20 mouse cellular contexts compared by ENCODE assay signal in the genomic region with DNA sequence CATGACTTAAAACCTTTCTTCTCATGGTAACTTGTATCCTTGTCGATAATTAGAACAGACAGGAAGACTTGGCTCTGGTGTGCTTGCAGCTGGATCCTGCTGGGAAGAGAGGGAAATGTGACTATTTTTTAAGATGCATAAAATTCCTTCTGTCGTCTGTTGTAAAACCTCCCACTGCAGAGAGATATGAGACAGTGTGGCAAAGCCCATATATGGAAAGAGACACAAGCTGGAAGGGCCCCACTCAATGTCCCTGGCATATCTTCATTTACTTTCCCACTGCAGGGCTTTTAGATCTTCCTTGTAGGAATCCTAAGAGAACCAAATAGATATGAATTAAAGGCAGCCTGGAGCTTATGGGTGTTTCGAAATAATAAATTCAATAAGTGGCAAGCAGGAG.
DNase-seq lines count a peak whose midpoint lies in the region; ATAC-seq lines count a peak whose summit lies in the region.
"Had no signal": no experiment of that assay in that cellular context is flagged by ENCODE, and none has a peak within 500 bp of the region (broad histone marks: within the 10 kb centered on the region; RNA-seq: fewer than 3 reads in every experiment).

No protein-coding gene starts in this region.

- H3K27me3 ChIP-seq in heart, embryonic 13.5 days (replicated peaks) = no peaks in the 10 kb centered on the region
- H3K27me3 ChIP-seq in intestine, embryonic 15.5 days (replicated peaks) = no peaks in the 10 kb centered on the region
- no peaks in the 10 kb centered on the region for H3K27me3 ChIP-seq in limb, embryonic 10.5 days (ENCODE audit: low read depth, poor library complexity, severe bottlenecking)
- H3K27me3 ChIP-seq: heart, embryonic 15.5 days; limb, embryonic 15.5 days; lung, embryonic 15.5 days; neural tube, embryonic 15.5 days had no signal

- intact Hi-C loops in left cerebral cortex, postnatal 14 days (cut with DNase I) = loop anchor here (5.0 kb wide), 1 partner anchor 84 kb away; no protein-coding TSS in a partner anchor
- intact Hi-C loops in left cerebral cortex, postnatal 36 days (cut with DNase I) = no loop called here

- no peak for DNase-seq in heart, adult 11 months
- DNase-seq in left cerebral cortex, postnatal 14 days (ENCODE audit: low spot score in 2 of 2) = peak; percentile 27 to 33
- DNase-seq in left cerebral cortex, postnatal 36 days (ENCODE audit: low spot score in 2 of 2) = no peak
- peak; percentile 45 for DNase-seq in brain, adult 2 months (ENCODE audit: low read depth, low spot score)
- DNase-seq in limb, embryonic 10.5 days (ENCODE audit: low spot score) = no peak
- DNase-seq: adrenal gland, postnatal 14 days; cerebellum, adult 8-10 months; cerebellum, postnatal 36 days; kidney, adult 18-20 months; kidney, postnatal 14 days; spleen, adult 18-20 months had no signal

- 34% methylated on average over 3 of the region's 3 CpGs for WGBS in heart, embryonic 13.5 days
- 36% methylated on average over 3 of the region's 3 CpGs for WGBS in intestine, embryonic 15.5 days
- 75% methylated on average over 3 of the region's 3 CpGs for WGBS in limb, embryonic 10.5 days

- H3K9ac ChIP-seq in heart, embryonic 13.5 days = peak overlapping the region; percentile 50; the same call in 1 of the 2 replicates
- no peak overlapping the region for H3K9ac ChIP-seq in intestine, embryonic 15.5 days
- H3K9ac ChIP-seq: heart, embryonic 15.5 days; limb, embryonic 15.5 days; liver, embryonic 14.5 days; lung, embryonic 15.5 days; neural tube, embryonic 15.5 days had no signal

- H3K9me3 ChIP-seq in heart, embryonic 13.5 days = no peaks in the 10 kb centered on the region
- H3K9me3 ChIP-seq in intestine, embryonic 15.5 days = no peaks in the 10 kb centered on the region
- no peaks in the 10 kb centered on the region for H3K9me3 ChIP-seq in limb, embryonic 10.5 days (replicated peaks)
- H3K9me3 ChIP-seq: heart, embryonic 15.5 days; limb, embryonic 15.5 days; lung, embryonic 15.5 days; midbrain, embryonic 10.5 days; neural tube, embryonic 15.5 days had no signal

- no peaks in the 10 kb centered on the region for H3K36me3 ChIP-seq in heart, embryonic 13.5 days
- H3K36me3 ChIP-seq in intestine, embryonic 15.5 days = no peaks in the 10 kb centered on the region
- no peaks in the 10 kb centered on the region for H3K36me3 ChIP-seq in limb, embryonic 10.5 days
- H3K36me3 ChIP-seq: heart, embryonic 15.5 days; limb, embryonic 15.5 days; lung, embryonic 15.5 days; midbrain, embryonic 10.5 days; neural tube, embryonic 15.5 days had no signal

- H3K27ac ChIP-seq in heart, embryonic 13.5 days (replicated peaks) = peak overlapping the region; percentile 41; the same call in 1 of the 2 replicates
- 0 out of 2 replicates have a peak overlapping the region, but pooled peaks have one; percentile 22 for H3K27ac ChIP-seq in intestine, embryonic 15.5 days
- H3K27ac ChIP-seq in limb, embryonic 10.5 days = no peak overlapping the region
- H3K27ac ChIP-seq: heart, embryonic 15.5 days; limb, embryonic 15.5 days; liver, embryonic 14.5 days; lung, embryonic 15.5 days; midbrain, embryonic 10.5 days; neural tube, embryonic 15.5 days had no signal

- H3K4me1 ChIP-seq in heart, embryonic 13.5 days = peaks cover 82% of the 10 kb centered on the region
- H3K4me1 ChIP-seq in intestine, embryonic 15.5 days (replicated peaks) = peaks cover 9% of the 10 kb centered on the region; the same call in 1 of the 2 replicates
- peaks cover 7% of the 10 kb centered on the region for H3K4me1 ChIP-seq in limb, embryonic 10.5 days

- H3K4me3 ChIP-seq in heart, embryonic 13.5 days = no peak overlapping the region
- H3K4me3 ChIP-seq in intestine, embryonic 15.5 days (replicated peaks) = no peak overlapping the region
- H3K4me3 ChIP-seq in limb, embryonic 10.5 days = no peak overlapping the region
- H3K4me3 ChIP-seq: heart, embryonic 15.5 days; limb, embryonic 15.5 days; lung, embryonic 15.5 days; midbrain, embryonic 10.5 days; neural tube, embryonic 15.5 days had no signal

- no peak overlapping the region; the same call in 1 of the 2 replicates for H3K4me2 ChIP-seq in heart, embryonic 13.5 days
- H3K4me2 ChIP-seq in intestine, embryonic 15.5 days (replicated peaks) = no peak overlapping the region
- H3K4me2 ChIP-seq: heart, embryonic 15.5 days; limb, embryonic 15.5 days; lung, embryonic 15.5 days; neural tube, embryonic 15.5 days had no signal

- no peak for ATAC-seq in heart, embryonic 13.5 days (ENCODE audit: extremely low read depth, insufficient number of reproducible peaks, low FRiP score, low TSS enrichment)
- peak; percentile 49; the same call in 1 of the 2 replicates for ATAC-seq in intestine, embryonic 15.5 days
- ATAC-seq: hindbrain, embryonic 16.5 days had no signal

Comparison
In these comparisons a context has a peak if more than half of its experiments do, and no peak if none do; other contexts are left out.
1. DNase-seq: peak in left cerebral cortex, postnatal 14 days (2 of 2) and brain, adult 2 months (single experiment); none in heart, adult 11 months (single experiment), left cerebral cortex, postnatal 36 days (0 of 2) and limb, embryonic 10.5 days (single experiment).